Mouse (Mus musculus): ENCODE data around the gene Ash1l.
"Not testable (repeated sequence)": the region's sequence is repeated elsewhere in the genome, so short reads cannot be mapped to it uniquely, and the experiment has no call there.

Ash1l gene

DNA sequence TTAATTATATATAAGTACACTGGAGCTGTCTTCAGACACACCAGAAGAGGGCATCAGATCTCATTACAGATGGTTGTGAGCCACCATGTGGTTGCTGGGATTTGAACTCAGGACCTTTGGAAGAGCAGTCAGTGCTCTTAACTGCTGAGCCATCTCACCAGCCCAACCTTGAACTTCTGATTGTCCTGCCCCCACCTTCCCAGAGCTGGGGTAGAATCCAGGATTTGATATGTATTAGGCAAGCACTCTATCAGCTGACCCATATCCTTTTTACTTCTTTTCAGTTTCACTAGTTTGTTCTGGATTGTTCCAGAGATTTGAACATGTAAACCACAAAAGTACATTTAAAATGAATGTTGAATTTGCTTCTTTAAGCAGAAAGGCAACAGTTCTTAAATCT is 12.8 kb downstream of the Ash1l start:
- DNase-seq (ENCODE audit: low spot score), result not testable (repeated sequence)

DNA sequence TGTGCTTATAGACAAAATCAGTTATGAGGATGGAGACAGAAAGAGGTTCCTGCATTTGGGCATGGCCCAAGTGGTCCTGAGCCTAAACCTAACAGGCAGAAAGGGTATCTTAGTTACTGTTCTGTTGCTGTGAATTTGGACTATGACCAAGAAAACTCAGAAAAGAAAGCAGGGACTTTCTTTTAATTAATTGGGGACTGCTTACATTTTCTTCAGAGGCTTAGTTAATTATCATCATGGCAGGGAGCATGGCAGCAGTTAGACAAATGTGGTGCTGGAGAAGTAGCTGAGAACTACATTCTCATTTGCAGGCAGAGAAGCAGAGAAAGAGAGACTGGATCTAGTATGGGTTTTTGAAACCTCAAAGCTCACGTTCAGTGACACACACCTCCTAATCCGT is 24.6 kb downstream of the Ash1l start:
- no peak for DNase-seq (ENCODE audit: low spot score)

DNA sequence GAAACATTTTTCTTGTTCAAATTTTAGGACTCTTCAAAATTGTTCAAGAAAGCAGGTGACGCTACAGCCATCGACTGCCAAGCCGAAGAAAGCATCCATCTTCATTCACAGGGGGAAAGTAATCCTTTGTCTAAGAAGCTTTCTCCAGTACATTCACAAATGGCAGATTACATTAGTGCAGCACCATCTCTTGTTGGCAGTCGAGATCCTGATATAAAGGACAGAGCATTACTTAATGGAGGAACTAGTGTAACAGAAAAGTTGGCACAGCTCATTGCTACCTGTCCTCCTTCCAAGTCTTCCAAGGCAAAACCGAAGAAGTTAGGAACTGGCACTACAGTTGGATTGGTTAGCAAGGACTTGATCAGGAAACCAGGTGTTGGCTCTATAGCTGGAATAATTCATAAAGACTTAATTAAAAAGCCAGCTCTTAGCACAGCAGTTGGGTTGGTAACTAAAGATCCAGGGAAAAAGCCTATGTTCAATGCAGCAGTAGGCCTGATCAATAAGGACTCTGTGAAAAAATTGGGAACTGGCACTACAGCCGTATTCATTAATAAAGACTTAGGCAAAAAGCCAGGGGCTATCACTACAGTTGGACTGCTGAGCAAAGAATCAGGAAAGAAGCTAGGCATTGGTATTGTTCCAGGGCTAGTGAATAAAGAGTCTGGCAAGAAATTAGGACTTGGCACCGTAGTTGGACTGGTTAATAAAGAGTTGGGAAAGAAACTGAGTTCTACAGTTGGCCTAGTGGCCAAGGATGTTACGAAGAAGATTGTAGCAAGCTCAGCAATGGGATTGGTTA is 31.0 kb downstream of the Ash1l start:
- no peak for DNase-seq (ENCODE audit: low spot score)

DNA sequence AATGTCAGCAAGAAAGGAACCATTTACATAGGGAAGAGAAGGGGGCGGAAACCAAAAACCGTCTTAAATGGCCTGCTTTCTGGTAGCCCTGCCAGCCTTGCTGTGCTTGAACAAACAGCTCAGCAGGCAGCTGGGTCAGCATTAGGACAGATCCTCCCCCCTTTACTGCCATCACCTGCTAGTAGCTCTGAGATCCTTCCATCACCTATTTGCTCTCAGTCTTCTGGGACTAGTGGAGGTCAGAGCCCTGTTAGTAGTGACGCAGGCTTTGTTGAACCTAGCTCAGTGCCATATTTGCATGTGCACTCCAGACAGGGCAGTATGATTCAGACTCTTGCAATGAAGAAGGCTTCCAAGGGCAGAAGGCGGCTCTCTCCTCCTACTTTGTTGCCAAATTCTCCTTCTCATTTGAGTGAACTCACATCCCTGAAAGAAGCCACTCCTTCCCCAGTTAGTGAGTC is 33.5 kb downstream of the Ash1l start:
- DNase-seq (ENCODE audit: low spot score), result no peak

DNA sequence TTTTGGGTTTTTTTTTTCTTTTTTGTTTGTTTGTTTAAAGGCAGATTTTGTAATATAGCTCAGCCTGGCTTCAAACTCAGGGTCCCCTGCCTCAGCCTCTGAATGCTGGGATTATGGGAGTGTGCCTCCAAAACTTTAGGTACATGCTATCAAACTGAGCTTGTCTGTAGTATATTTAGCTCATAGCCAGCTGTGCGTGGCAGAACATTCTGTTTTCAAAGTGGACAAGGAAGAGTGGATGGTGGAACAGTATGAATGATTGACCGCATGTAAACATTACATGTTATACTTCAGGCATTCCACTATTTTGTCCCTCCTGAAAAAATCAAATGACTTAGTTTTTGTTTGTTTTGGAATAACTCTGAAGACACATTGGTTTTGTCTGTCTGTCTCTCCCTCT is 42.4 kb downstream of the Ash1l start:
- DNase-seq (ENCODE audit: low spot score), result no peak

DNA sequence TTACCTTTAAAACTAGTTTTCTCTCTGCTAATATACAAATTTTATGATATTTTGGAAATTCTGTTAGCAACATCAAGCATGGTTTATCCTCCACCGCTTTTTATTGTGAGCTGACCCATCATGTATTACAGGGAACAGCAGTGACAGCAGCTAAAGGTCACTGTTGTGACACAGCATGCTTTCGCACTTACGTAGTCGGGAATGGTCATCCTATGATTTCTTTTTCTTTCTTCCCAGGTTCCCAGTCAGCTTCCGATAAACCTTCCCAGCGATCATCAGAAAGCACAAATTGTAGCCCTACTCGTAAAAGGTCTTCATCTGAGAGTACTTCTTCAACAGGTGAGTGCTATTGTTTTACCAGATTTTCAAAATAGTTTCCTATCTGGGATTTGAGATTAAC is 51.1 kb downstream of the Ash1l start:
- DNase-seq (ENCODE audit: low spot score), result no peak

DNA sequence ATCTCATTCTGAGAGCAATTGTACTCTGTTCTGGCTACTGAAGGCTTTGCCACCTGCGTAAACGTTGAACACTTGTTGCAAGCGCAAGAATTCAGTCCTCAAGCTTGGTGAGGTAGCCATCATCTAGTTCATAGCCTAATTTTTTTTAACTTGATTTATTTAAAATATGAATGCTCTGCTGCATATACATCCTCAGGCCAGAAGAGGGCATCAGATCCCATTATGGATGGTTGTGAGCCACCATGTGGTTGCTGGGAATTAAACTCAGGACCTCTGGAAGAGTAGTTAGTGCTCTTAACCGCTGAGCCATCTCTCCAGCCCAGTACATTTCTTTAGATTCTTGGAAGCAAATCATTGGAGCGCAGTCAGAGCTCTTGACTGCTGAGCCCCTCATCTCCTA is 80.5 kb downstream of the Ash1l start:
- DNase-seq (ENCODE audit: low spot score), result not testable (repeated sequence)

DNA sequence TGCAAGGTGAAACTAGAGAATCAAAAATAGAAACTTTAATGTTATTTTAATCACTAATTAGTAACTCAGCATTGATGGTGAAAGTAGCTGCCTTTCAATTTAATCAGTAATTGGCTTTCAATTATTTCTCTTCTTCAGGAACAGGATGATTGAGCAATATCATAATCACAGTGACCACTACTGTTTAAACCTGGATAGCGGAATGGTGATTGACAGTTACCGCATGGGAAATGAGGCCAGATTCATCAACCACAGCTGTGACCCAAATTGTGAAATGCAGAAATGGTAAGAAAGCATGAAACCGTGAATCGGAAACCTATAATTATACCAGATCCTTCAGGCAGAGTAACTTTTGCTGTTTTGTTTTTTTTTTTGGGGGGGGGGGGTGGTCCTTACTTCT is 92.9 kb downstream of the Ash1l start:
- DNase-seq (ENCODE audit: low spot score), result no peak

DNA sequence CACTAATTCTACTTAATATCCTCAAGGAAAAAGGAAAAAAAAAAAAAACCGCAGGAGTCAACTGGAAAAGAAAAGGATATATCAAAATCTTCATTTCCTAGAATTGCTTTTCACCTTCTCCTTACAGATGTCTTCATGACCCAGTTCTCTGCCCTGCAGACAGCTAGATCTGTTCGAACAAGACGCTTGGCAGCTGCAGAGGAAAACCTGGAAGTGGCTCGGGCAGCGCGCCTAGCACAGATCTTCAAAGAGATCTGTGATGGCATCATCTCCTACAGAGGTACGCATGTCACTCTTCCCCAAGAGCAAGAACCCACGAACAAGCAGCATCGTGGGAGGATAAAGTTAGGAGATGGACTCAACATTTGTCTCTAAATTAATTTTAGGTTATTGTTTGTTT is 107.9 kb downstream of the Ash1l start:
- no peak for DNase-seq (ENCODE audit: low spot score)

DNA sequence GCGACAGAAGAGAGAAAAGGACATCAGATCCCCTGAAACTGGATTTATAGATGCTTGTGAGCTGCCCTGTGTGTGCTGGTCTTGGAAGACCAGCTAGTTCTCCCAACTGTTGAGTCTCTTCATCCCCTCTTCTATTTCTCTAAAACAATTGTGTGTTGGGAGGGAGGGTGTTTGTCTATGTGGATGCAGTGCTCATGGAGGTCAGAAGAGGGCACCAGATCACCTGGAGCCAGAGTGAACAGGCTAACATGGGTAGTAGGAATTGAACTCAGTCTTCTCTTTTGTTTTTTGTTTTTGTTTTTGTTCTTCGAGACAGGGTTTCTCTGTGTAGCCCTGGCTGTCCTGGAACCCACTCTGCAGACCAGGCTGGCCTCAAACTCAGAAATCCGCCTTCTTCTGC is 108.4 kb downstream of the Ash1l start:
- no peak for DNase-seq (ENCODE audit: low spot score)

DNA sequence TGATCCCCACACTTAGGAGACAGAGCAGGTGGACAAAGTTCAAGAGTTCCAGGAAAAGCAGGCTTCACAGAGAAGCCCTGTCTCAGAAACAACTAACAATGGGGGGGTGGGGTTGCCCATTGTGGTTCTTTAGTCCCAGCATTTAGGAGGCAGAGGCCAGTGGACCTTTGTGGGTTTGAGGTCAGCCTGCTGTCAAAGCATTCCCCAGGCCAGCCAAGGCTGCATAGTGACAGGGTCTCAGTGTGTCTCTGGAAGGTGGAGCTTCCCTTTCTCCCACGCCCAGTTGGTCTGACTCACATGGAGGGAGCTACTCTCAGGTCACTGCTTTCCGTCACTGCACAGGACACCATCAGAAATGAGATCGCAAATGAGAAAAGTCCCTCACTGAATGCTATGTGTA is 111.3 kb downstream of the Ash1l start:
- no peak for DNase-seq (ENCODE audit: low spot score)

DNA sequence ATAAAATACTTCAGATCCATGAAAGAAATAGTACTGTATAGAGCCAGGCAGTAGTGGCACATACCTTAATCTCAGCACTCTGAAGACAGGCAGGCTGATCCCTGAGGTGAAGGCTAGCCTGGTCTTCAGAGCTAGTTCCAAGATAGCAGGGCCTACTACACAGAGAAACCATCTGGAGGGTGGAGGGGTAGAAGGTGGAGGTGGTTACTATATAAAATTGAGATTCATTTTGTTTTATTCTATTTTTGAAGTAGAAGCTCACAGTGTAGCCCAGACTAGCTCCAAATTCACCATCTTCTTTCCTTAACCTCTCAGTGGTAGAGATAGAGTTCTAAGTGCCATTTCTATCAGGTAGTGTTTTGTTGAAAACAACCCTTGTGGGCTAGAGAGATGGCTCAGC is 116.8 kb downstream of the Ash1l start:
- no peak for DNase-seq (ENCODE audit: low spot score)

DNA sequence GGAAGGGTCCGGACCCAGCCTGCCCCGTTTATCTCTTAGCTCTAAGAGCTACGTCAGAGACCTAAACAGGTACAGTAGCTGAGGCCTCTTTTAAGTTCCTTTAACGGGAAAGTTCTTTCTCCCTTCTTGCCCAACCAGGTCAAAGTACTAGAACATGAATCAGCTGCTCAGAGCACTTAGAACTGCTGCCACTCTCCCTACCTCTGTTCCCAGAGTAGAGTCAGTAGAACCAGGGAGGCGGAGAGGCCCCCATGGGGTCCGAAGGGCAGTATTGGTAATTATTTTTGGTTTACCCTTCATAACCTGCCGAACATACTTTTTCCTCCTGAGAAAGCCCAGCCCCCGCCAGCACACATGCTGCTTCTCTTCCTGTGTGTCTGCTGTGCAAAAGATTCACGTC is 127.0 kb downstream of the Ash1l start:
- no peak for DNase-seq (ENCODE audit: low spot score)

DNA sequence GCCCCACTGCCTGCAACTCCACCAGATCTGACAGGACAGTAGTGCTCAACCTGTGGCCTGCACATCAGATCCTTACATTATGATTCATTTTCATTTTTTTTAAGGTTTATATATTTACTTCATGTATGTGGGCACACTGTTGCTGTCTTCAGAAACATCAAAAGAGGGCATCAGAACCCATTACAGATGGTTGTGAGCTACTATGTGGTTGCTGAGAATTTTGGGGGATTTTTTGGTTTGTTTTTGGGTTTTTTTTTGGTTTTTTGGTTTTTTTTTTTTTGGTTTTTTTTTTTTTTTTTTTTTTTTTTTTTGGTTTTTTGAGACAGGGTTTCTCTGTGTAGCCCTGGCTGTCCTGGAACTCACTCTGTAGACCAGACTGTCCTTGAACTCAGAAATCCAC is 131.9 kb downstream of the Ash1l start:
- not testable (repeated sequence) for DNase-seq (ENCODE audit: low spot score)

DNA sequence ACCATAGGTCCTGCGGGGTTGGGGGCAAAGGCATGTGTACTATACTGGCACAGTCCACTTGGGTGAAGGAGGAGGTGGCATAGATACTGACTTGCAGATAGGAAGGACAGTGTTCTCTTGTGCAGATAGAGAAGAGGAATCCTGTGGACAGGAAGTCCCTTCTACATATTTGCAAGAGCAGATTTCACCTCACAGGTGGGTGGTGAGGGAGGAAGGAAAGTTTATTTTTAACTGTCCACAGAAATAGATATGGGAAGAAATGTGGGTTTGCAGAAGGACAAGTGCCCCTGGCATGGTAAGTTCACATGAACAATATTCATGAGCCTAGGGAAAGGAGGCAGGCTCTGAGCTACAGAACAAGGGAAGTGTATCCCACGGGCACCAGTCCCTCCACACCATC is 133.7 kb downstream of the Ash1l start:
- DNase-seq (ENCODE audit: low spot score), result no peak

DNA sequence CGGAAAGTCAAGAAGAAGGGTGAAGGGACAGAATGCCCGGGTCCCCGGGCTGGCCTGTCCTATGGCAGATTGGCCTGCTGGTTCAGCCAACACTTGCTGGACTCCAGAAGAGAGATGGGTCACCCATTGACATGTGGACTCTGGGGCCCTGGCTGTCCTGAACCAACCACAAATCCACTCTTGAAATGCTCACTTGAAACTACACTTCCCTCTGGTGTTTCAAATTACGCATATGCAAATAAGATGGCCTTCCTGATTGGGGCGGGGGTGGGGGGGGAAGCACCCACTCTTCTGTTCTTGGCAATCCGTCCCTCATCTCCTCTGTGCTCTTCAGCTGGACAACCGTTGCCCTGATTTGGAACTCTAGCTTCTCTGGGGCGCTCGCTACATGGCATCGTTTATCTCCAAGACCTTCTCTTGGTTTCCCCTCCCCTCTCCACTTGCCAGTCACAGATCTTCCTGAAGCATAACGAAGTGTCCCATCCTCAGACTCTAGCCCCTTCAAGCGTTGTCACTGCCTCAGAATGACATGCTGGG is 134.3 kb downstream of the Ash1l start:
- no peak for DNase-seq (ENCODE audit: low spot score)

DNA sequence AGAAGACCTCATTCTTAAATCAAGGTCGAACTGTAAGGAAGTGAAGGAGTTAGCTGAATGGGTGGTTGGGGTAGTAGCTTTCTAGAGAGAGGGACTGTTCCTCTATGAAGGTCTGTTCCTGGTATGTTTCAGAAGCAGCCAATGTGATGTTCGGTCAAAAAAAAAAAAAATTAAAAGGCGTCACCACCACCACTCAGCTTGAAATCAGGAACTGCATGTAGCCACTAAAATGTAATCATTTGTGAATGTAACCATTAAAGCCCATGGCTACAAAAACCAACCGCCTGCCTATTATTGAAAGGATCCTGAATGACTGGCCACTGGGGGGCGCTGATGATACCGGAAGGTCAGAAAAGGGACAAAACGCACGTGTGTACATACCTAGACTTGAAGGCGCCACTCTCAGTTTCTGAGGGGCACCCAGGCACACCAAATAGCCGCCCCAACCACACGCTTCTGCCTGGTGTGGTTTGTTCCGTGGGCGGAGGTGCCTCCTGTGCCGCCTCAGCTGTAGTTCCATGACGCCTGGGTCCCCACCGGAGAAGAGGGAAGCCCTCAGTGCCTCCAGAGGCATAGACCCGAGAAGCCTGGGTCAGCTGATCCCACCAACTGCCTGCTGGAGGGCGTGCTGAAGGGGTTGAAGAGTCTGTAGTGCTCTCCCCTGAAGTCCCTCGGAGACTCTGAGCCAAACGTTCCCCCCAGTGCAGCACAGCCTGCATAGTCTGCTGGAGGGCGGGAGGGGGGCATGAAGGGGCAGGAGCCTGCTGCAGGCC is 137.1 kb downstream of the Ash1l start:
- DNase-seq (ENCODE audit: low spot score), result peak; percentile 88

DNA sequence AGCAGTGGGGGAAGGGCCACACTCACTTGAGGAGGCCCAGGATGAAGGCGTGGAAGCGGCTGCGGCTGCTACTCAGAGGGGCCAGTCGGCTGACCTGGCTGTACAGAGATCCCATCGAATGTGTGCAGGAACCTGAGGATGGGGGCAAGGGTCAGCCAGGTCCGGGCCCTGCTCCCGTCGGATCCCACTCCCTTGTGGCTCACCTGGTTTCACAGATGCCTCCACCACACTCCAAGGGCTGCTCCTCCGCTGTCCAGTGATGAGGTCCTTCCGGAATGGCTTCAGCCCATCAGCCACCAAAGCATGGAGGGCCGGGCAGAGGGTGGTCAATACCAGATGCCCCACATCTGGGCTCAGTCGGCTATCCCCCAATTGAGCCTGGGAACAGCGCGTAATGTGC is 138.6 kb downstream of the Ash1l start:
- no peak for DNase-seq (ENCODE audit: low spot score)

DNA sequence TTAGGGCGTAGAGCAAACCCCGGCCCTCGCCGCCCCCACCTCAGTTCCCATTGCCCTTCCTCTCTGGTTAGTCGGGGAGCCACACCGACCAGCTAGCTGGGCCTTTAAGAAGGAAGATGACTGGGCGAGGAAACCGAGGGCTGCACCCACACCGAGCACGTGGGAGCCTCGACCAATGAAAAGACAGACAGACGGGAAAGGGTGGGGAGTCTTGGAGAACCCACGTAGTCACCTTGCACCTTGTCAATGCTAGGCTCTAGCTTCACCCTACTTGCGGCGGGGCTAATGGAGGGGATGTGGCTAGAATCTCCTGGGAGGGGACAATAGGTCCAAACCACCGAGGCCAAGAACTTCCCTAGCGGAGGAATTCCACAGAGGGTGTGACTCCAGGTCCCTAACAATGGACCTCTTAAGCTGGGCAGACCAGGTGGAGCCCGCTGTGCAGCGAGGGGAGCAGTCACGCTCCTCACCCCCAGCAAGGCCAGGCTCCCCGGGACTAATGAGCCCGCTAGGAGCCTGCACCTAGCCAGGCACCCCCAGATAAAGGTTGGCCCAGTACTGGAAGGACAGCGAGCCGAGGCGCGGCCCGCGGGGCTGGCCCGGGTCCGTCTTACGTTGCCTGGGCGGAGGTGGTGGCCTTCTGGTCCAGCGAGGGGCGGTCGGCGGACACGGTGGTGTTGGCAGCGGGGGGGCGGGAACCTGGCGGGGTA is 139.6 kb downstream of the Ash1l start:
- DNase-seq (ENCODE audit: low spot score), result peak; percentile 71

DNA sequence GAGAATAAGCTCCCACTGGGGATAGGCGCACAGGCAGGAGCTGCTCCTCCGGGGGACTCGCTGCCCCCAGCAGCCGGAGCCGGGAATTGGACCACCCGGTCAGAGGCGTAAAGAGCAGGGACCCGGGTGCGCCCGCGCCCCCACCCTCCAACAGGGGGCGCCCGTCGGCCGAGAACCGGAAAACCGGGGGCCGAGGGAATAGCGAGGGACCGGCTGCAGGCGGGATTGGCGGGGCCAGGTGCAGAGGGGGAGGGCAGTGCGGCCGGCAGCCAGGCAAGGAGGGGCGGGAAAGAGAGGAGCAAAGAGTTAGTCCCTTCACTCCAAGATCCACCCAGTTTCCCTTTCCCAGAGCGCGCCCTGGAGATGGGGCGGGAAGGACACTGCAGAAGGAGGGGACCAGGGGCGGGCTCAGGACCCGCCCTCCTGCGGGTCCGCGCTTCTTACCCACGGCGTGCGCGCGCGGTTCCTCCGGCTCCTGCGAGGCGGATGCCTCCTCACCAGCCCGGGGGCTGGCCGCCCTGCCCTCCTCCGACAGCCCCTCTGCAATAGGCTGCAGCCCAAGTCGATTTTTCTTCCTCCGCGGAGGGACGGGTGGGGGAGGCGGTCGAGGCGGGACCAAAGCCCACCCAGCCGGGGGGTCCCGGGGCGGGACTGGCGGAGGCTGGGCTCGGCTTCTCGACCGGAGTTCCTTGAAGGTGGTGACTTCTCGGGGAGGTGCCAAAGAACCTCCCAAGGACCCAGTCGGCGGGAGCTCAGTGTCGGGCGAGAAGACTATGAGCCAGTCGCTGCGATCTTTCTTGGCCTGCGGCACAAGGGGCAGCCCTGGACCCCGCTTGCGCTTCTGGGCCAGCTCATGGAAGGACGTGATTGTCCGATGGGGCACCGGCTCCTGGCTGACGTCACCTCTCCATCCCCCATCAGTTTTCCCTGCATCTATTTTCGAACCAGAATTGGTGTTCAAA is 140.6 kb downstream of the Ash1l start:
- peak; percentile 89 for DNase-seq (ENCODE audit: low spot score)

DNA sequence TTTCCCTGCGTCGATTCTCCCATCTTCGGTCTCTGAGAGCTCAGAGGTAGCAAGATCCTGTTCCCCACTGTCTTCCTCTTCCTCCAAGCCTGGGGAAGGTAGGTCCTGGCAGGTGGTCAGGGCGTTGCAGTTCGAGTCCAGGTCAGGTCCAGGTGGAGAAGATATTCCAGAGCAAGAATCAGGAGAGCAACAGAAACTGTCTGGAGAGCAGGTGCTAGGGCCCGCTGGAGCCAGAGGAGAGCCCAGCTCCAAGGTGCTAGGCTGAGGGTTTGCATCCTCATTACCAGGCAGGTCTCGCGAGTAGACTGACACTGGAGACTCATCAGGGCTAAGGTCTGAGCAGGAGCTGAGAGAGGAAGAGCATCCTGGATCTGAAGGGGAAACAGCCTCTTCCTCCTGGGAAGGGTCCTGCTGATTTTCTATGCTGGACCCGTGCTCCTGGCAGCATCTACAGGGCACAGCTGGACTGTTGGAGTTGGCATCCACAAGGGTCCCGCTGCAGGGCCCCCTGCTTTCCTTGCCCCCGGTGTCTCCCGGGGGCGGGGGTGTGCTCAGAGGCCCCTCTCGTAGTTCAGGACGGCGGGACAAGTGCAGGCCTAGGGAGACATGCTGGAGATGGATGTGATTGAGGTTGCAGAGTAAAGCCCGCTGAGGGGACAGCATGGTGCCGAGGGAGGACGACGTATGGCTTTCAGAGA is 141.5 kb downstream of the Ash1l start:
- DNase-seq (ENCODE audit: low spot score), result no peak
